Mouse (Mus musculus): Measurements from ENCODE around the gene Pign. TPM values are rescaled to one million over a fixed set of nuclear protein-coding genes. Genes with fewer than 3 reads are reported as not detected.

Pign gene
- polyA plus RNA-seq, 1 experiment from 2014 or later = 13.7 TPM

DNA sequence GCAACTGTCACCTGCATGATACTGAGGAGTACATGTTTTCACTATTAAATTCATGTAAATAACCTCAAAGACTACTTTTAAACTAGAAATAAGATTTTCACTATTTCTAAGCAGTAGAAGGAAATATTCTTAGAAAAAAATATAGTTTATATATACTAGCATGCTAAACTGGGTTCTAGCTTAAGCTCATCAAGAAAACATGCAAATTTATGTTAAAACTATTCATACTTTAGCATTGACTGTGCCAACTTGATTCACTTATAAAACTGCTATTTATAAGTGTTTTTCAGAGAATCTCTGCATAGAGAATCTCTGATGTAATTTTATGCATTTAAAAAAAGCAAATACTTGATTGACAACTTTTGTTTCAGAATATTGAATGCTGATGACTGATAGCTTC lies 113.3 kb downstream of the Pign start:
- ATAC-seq (replicated peaks; ENCODE audit: low FRiP score) (no peak), DNase-seq (ENCODE audit: low spot score) (no peak)
- Histone ChIP-seq H3K27ac (ENCODE audit: low read depth, low read length) (no peak overlapping the region), H3K4me3 (ENCODE audit: low read depth, low read length) (no peak overlapping the region), H3K9ac (ENCODE audit: low read depth, low read length) (no peak overlapping the region), H3K27me3 (replicated peaks; ENCODE audit: control insufficient read depth, insufficient read depth, low read length) (no peaks in the 10 kb centered on the region), H3K4me1 (replicated peaks; ENCODE audit: control insufficient read depth, insufficient read depth, low read length) (no peaks in the 10 kb centered on the region), H3K9me3 (ENCODE audit: control insufficient read depth, low read length) (no peaks in the 10 kb centered on the region), H3K36me3 (ENCODE audit: control insufficient read depth, insufficient read depth, low read length) (no peaks in the 10 kb centered on the region), H3K4me2 (no peak overlapping the region)

DNA sequence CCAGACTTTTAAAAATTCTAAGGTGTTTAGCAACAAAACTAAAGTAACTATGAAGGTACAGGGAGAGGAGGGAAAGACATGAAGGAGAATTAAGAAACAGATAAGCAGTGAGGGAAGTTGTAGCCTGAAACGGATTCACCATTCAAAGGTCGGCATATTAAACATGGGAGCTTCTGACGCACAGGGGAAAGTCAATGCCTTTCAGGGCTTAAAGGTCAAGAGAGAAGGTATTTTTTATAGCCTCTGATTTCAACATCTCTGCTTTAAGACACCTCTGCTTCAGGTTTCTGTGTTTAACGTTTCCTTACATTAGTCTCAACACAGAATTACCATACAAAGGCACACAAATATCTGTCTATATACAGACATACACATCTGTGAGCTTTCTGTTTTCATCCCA lies 113.8 kb downstream of the Pign start:
- no peak overlapping the region for H3K4me2 ChIP-seq
- 83% methylated on average over 4 of the region's 4 CpGs for WGBS
- no peak overlapping the region for H3K4me3 ChIP-seq (ENCODE audit: low read depth, low read length)
- no peaks in the 10 kb centered on the region for H3K27me3 ChIP-seq (replicated peaks; ENCODE audit: control insufficient read depth, insufficient read depth, low read length)
- no peak overlapping the region for H3K27ac ChIP-seq (ENCODE audit: low read depth, low read length)
- H3K9me3 ChIP-seq (ENCODE audit: control insufficient read depth, low read length) = no peaks in the 10 kb centered on the region
- H3K36me3 ChIP-seq (ENCODE audit: control insufficient read depth, insufficient read depth, low read length) = no peaks in the 10 kb centered on the region
- no peak for ATAC-seq (replicated peaks; ENCODE audit: low FRiP score)
- H3K4me1 ChIP-seq (replicated peaks; ENCODE audit: control insufficient read depth, insufficient read depth, low read length) = no peaks in the 10 kb centered on the region
- no peak overlapping the region for H3K9ac ChIP-seq (ENCODE audit: low read depth, low read length)
- DNase-seq (ENCODE audit: low spot score) = no peak

DNA sequence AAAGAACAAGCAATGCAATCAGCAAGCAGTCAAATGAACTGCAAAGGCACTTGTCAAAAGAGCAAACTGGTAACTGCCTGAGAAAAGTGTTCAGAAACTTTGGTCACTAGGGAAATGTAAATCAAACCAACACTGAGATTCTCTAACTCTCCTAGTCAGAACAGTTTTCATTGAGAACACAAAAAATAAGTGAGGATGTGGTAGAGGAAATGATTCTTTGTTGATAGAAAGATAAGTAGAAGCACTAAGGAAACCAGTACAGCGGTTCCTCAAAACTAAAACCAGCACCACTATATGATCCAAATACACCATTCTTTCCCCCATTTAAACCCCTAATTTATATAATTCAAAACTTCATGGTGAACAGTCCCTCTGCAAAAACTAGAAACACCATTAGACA lies 120.4 kb downstream of the Pign start:
- 86% methylated on average over 1 of the region's 1 CpGs for WGBS
- ATAC-seq (replicated peaks; ENCODE audit: low FRiP score) (no peak), DNase-seq (ENCODE audit: low spot score) (no peak)
- Histone ChIP-seq H3K4me2 (no peak overlapping the region), H3K4me3 (ENCODE audit: low read depth, low read length) (no peak overlapping the region), H3K27me3 (replicated peaks; ENCODE audit: control insufficient read depth, insufficient read depth, low read length) (no peaks in the 10 kb centered on the region), H3K36me3 (ENCODE audit: control insufficient read depth, insufficient read depth, low read length) (peaks cover 9% of the 10 kb centered on the region), H3K9ac (ENCODE audit: low read depth, low read length) (no peak overlapping the region), H3K27ac (ENCODE audit: low read depth, low read length) (no peak overlapping the region), H3K9me3 (ENCODE audit: control insufficient read depth, low read length) (peaks cover 3% of the 10 kb centered on the region; the same call in 1 of the 2 replicates), H3K4me1 (replicated peaks; ENCODE audit: control insufficient read depth, insufficient read depth, low read length) (no peaks in the 10 kb centered on the region)

DNA sequence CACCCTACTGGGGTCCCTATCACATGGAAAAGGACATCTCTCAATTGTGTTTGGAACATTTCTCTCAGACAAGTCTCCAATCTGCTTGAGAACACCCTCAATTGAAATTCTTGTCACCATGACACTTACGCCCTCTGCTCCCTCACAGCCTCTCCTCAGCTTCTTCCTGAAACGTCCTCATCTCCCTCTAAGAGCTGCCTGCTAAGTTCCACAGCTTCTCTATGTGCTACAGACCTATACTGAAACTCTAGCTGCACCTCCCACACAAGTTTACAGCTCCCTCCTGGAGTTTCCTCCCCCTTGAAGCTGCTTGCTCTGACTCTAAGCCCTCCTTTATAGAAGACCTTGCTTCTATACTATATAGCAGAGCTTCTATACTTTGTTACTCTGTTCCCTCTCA lies 139.7 kb downstream of the Pign start:
- 67% methylated on average over 2 of the region's 2 CpGs for WGBS
- Histone ChIP-seq H3K36me3 (ENCODE audit: control insufficient read depth, insufficient read depth, low read length) (0 out of 2 replicates have a peak, but pooled peaks cover 6% of the 10 kb centered on the region), H3K4me3 (ENCODE audit: low read depth, low read length) (no peak overlapping the region), H3K27me3 (replicated peaks; ENCODE audit: control insufficient read depth, insufficient read depth, low read length) (no peaks in the 10 kb centered on the region), H3K4me1 (replicated peaks; ENCODE audit: control insufficient read depth, insufficient read depth, low read length) (no peaks in the 10 kb centered on the region), H3K9ac (ENCODE audit: low read depth, low read length) (no peak overlapping the region), H3K9me3 (ENCODE audit: control insufficient read depth, low read length) (no peaks in the 10 kb centered on the region), H3K27ac (ENCODE audit: low read depth, low read length) (no peak overlapping the region), H3K4me2 (no peak overlapping the region)
- DNase-seq (ENCODE audit: low spot score) = no peak
- no peak for ATAC-seq (replicated peaks; ENCODE audit: low FRiP score)

DNA sequence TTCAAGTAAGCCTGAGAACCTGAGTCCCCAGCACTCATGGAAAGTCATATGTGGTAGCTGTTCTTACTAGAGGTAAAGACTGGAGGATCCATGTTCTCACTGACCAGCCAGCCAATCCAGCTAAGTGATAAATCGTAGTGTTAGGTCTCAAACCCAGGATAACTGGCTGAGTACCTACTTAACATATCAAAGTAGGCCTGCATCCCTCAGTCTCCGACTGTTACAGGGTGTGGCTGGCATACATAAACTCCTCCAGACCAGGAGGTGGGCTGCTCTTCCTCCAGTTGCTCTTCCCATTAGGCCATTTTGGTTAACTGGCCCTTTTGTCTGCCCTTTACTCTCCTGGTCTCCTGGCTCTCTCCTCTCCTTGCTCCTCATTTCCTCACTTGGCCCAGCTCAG lies 141.2 kb downstream of the Pign start:
- ATAC-seq (replicated peaks; ENCODE audit: low FRiP score) (no peak), DNase-seq (ENCODE audit: low spot score) (no peak)
- no peak overlapping the region for H3K9ac ChIP-seq (ENCODE audit: low read depth, low read length)
- 78% methylated on average over 2 of the region's 2 CpGs for WGBS
- H3K36me3 ChIP-seq (ENCODE audit: control insufficient read depth, insufficient read depth, low read length) = 0 out of 2 replicates have a peak, but pooled peaks cover 6% of the 10 kb centered on the region
- H3K27ac ChIP-seq (ENCODE audit: low read depth, low read length) = no peak overlapping the region
- no peaks in the 10 kb centered on the region for H3K4me1 ChIP-seq (replicated peaks; ENCODE audit: control insufficient read depth, insufficient read depth, low read length)
- no peaks in the 10 kb centered on the region for H3K9me3 ChIP-seq (ENCODE audit: control insufficient read depth, low read length)
- no peaks in the 10 kb centered on the region for H3K27me3 ChIP-seq (replicated peaks; ENCODE audit: control insufficient read depth, insufficient read depth, low read length)
- no peak overlapping the region for H3K4me3 ChIP-seq (ENCODE audit: low read depth, low read length)
- no peak overlapping the region for H3K4me2 ChIP-seq

DNA sequence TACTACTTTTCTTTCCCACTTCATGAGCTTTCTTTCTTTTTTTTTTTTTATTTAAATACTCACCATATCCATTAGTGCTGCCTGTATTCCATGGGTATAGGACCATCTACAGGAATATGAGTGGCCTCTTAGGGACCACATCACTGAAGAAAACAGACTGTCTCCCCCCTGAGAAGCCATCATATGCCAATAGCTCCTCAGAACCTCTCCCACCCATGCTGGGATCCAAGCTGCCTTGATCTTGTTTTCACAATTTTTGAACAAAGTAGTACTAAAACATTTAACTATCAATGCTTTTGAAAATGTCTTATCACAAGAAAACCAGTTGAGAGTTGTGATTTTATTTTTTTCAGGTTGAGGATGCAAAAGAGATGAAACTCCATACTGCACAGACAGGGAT lies 145.4 kb downstream of the Pign start:
- no peaks in the 10 kb centered on the region for H3K27me3 ChIP-seq (replicated peaks; ENCODE audit: control insufficient read depth, insufficient read depth, low read length)

DNA sequence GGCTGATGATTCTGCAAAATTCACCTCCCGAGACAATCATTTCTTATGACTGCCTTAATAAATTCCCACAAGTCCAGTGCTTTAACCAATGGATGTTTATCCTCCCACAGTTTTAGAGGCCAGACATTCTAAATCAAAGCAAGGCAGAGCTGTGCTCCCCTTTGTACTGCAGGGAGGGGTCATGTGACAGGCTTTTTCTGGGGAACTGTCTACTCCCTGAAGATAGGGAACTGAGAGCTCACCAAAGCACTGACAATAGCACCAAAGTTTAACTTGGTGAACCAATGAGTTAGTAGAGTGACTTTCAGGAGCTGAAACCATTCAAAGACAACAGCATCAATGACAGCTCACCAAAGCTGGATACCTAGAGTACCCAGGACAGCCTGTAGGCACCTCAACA lies 156.4 kb downstream of the Pign start:
- Histone ChIP-seq H3K36me3 (ENCODE audit: control insufficient read depth, insufficient read depth, low read length) (no peaks in the 10 kb centered on the region), H3K27ac (ENCODE audit: low read depth, low read length) (no peak overlapping the region), H3K9me3 (ENCODE audit: control insufficient read depth, low read length) (no peaks in the 10 kb centered on the region), H3K9ac (ENCODE audit: low read depth, low read length) (no peak overlapping the region), H3K4me2 (no peak overlapping the region), H3K4me3 (ENCODE audit: low read depth, low read length) (no peak overlapping the region), H3K4me1 (replicated peaks; ENCODE audit: control insufficient read depth, insufficient read depth, low read length) (no peaks in the 10 kb centered on the region), H3K27me3 (replicated peaks; ENCODE audit: control insufficient read depth, insufficient read depth, low read length) (no peaks in the 10 kb centered on the region)
- no peak for DNase-seq (ENCODE audit: low spot score)
- no peak for ATAC-seq (replicated peaks; ENCODE audit: low FRiP score)
- WGBS = 86% methylated on average over 1 of the region's 1 CpGs

More for the DNA sequence above, 145.4 kb downstream of the Pign start:
- no peaks in the 10 kb centered on the region for H3K4me1 ChIP-seq (replicated peaks; ENCODE audit: control insufficient read depth, insufficient read depth, low read length)
- DNase-seq (ENCODE audit: low spot score) = no peak
- no peak overlapping the region for H3K27ac ChIP-seq (ENCODE audit: low read depth, low read length)
- no peak overlapping the region for H3K4me2 ChIP-seq
- H3K4me3 ChIP-seq (ENCODE audit: low read depth, low read length) = no peak overlapping the region
- H3K36me3 ChIP-seq (ENCODE audit: control insufficient read depth, insufficient read depth, low read length) = 0 out of 2 replicates have a peak, but pooled peaks cover 6% of the 10 kb centered on the region
- H3K9ac ChIP-seq (ENCODE audit: low read depth, low read length) = no peak overlapping the region
- ATAC-seq (replicated peaks; ENCODE audit: low FRiP score) = no peak
- H3K9me3 ChIP-seq (ENCODE audit: control insufficient read depth, low read length) = no peaks in the 10 kb centered on the region

DNA sequence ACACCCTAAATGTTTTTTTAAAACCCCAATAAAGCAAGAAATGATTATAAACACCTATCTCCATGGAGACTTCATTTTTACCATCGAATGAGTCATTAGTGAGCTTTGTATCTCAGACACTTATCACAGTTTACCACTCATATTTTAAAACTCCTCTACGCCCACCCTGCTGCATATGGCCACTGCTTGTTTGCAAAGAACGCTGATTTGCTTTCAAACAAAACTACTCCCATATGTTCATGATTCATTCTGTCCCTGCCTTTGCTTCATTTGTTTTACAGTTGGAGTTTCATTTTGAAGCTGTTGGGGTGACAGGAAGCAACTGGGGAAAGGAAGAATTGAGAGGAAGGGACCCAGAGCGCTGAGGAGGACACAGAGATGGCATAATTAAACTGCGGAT lies 170.9 kb downstream of the Pign start:
- ATAC-seq (replicated peaks; ENCODE audit: low FRiP score) (no peak), DNase-seq (ENCODE audit: low spot score) (no peak)
- Histone ChIP-seq H3K4me2 (no peak overlapping the region), H3K27me3 (replicated peaks; ENCODE audit: control insufficient read depth, insufficient read depth, low read length) (no peaks in the 10 kb centered on the region), H3K9ac (ENCODE audit: low read depth, low read length) (no peak overlapping the region), H3K36me3 (ENCODE audit: control insufficient read depth, insufficient read depth, low read length) (no peaks in the 10 kb centered on the region), H3K4me3 (ENCODE audit: low read depth, low read length) (no peak overlapping the region), H3K9me3 (ENCODE audit: control insufficient read depth, low read length) (no peaks in the 10 kb centered on the region), H3K4me1 (replicated peaks; ENCODE audit: control insufficient read depth, insufficient read depth, low read length) (no peaks in the 10 kb centered on the region), H3K27ac (ENCODE audit: low read depth, low read length) (no peak overlapping the region)
- WGBS = 74% methylated on average over 5 of the region's 5 CpGs

DNA sequence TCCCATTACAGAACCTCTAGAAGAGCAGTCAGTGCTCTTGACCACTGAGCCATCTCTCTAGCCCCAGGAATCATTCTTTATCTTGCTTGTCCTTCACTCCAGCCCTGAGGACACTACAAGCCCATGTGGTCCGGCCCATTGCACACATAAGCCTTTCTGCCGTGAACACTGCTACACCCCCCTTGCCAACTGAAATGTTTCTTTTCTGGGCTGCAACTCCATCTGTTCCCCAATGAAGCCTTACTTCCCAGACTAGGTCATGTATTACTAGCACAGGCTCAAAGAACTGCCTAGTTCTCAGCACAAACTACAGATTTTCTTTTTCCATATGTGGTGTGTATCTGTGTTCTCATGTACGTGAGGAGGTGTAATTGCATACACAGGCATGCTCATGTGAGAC lies 174.0 kb downstream of the Pign start:
- 87% methylated on average over 3 of the region's 3 CpGs for WGBS
- no peaks in the 10 kb centered on the region for H3K27me3 ChIP-seq (replicated peaks; ENCODE audit: control insufficient read depth, insufficient read depth, low read length)
- H3K36me3 ChIP-seq (ENCODE audit: control insufficient read depth, insufficient read depth, low read length) = no peaks in the 10 kb centered on the region
- no peak overlapping the region for H3K27ac ChIP-seq (ENCODE audit: low read depth, low read length)
- H3K4me1 ChIP-seq (replicated peaks; ENCODE audit: control insufficient read depth, insufficient read depth, low read length) = no peaks in the 10 kb centered on the region
- DNase-seq (ENCODE audit: low spot score) = no peak
- ATAC-seq (replicated peaks; ENCODE audit: low FRiP score) = no peak
- H3K9me3 ChIP-seq (ENCODE audit: control insufficient read depth, low read length) = no peaks in the 10 kb centered on the region
- no peak overlapping the region for H3K4me3 ChIP-seq (ENCODE audit: low read depth, low read length)
- H3K9ac ChIP-seq (ENCODE audit: low read depth, low read length) = no peak overlapping the region
- no peak overlapping the region for H3K4me2 ChIP-seq

Data from liver, embryonic 11.5 days (tissue).